Mouse (Mus musculus): ENCODE data around the gene Secisbp2l.
A peak's percentile ranks its signal among the peaks of the same experiment; 100 is the strongest.

Gene Secisbp2l

DNA sequence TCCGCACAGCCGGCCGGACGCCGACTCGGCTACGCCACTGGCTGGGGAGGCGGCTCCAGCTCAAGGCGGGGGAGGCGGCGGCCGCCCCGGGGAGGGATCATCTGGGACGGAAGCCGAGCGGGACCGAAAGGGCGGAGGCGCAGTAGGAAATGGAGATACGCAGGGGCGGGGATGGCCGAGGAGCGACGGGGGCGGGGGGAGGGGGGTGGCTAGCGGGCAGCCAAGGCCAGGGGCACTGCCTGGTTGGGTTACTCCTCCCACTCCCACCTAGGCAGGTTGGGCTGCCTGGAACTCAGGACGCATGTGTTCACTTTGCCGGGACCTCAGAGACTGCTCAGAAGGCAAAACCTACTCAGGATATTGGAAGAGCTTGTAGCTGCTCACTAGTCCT is at the start of gene Secisbp2l:
Secisbp2l (minus strand) TSS at position 152 of the 391 bp plus-strand sequence.
- peak; percentile 96 for DNase-seq

DNA sequence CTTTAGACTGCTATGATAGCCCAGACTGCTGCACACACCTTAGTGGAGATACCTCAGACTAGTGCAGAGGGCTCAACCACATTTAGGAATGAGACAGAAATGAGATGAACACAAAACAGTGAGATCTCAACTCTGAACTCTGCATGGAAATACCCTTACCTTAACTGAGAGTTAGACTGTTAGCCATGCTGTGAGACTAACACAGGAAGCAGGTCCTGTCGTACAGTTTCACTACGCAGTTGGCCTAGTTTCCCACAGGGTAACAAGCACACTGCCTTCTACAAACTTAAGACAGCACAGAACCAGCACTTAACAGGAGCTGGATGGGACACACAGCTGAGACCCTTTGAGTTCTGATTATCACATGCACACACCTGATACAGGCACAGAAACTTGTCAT is 47.3 kb upstream of the Secisbp2l start:
- DNase-seq: no peak

DNA sequence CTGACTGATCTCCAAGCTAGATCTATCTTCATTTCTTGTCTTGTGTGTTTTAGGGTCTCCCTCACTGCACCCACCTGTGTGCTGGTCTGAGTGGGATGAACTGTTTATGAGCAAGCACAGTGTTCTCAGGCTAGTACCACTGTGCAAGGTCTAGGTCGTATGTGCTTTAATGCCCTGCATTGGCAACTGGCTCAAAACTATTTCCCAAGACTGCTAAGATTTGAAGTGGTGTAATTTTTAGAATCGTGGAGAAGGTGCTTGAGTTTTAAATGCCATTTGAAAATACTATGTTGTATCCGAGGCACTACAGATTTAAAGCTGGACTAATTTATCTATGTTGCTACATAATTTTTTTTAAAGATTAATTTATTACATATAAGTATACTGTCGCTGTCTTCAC is 45.2 kb upstream of the Secisbp2l start:
- DNase-seq: no peak

GRCm38 (mm10) chr2:125826201-125826600 is 43.5 kb upstream of the Secisbp2l start:
- peak in 1 of 2 experiments; percentile 13 for DNase-seq

GRCm38 (mm10) chr2:125820397-125820796 is 37.7 kb upstream of the Secisbp2l start:
- DNase-seq: no peak

- no peak for DNase-seq
These were observed 31.4 kb upstream of the Secisbp2l start for GRCm38 (mm10) chr2:125813972-125814595.

DNA sequence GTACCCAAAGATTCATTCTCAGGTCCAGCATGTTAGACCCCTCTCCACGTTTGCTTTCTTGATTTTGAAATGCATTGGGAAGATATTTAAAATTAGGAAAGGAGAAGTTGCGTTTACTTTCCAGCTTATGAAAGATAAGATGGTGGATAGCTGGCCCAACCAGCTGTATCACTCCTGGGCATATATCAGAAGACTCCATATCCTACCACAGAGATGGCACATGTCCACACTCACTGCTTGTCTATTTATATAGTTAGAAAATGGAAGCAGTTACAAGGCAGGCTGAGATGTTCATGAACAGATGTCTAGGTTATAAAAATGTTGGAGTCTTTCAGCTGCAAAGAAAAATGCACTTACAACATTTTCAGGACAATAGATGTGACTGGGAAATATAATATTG is 28.7 kb upstream of the Secisbp2l start:
- no peak for DNase-seq

DNA sequence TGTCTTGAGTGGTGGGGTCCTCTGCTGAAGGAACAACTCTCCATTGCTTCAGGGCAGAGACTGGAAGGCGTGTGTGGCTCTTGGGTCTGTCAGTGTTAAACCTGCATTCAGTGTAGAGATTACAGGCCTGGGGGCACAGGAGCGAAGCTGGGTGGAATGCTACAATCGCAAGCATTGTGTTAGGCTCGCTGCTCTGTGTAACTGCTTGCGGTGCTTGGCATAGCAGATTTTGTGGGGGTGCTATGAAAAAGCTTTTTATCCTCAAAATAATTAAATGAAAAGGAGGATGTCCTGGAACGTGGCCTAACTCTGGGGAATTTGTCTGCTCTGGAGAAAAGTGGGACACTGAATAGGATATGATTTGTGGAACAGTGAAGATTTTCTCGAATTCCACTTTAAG is 26.9 kb upstream of the Secisbp2l start:
- no peak for DNase-seq

GRCm38 (mm10) chr2:125805826-125806225 is 23.2 kb upstream of the Secisbp2l start:
- no peak for DNase-seq

DNA sequence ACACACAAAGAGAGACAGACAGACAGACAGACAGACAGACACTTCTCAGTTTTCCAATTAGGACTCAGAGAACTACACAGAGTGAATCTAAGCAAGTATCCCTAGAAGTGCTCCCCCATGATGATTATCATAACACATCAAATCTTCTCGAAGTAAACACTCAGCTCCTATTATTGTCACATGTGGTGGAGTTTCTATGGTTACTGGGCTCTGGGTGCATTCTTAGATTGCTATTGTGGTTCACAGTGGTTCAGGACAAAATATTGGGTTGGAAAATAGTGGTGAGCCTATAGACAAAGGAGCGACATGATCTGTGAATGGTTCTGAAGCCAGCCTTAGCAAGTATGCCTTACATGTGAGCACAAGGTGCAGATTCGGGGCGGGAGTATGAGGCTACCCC is 19.3 kb upstream of the Secisbp2l start:
- DNase-seq: no peak

DNA sequence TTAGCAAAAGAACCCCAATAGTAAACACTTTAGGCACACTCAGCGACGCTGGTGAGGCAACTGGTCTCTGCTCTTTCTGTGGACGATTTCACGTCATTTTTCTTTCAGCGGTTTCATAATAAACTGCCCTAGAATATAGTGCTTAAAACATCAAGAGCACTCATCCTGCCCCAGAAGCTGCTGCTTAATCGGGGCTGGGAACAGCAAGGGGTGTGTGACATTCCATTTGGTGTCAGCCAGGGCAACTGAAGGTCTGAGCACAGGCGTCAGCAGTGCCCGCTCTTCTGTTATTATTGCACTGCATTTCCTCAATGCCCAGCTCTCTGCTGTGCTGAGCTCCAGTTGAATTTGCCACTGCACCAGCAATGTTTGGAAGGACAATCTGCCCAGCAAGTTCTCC is 18.4 kb upstream of the Secisbp2l start:
- peak; percentile 51 to 79 for DNase-seq

GRCm38 (mm10) chr2:125800428-125800827 is 17.8 kb upstream of the Secisbp2l start:
- DNase-seq: peak; percentile 35 to 48

GRCm38 (mm10) chr2:125797872-125798271 is 15.2 kb upstream of the Secisbp2l start:
- DNase-seq: no peak

DNA sequence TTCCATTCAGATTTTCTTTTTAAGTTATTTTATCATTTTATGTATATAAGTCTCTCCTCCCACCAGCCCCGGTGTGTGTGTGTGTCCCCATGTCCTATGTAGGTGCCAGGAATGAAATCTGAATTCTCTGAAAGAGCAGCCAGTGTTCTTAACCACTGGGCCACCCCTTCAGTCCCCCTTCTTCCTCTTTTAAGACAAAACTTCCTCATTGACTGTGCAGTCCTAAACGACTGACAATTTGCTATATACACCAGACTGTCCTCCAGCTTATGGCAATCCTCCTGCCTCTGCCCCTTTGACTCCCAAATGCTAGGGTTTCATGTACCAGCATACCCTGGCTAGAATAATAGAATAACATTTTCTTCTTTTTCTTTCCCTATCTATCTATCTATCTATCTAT is 12.4 kb upstream of the Secisbp2l start:
- no peak for DNase-seq

DNA sequence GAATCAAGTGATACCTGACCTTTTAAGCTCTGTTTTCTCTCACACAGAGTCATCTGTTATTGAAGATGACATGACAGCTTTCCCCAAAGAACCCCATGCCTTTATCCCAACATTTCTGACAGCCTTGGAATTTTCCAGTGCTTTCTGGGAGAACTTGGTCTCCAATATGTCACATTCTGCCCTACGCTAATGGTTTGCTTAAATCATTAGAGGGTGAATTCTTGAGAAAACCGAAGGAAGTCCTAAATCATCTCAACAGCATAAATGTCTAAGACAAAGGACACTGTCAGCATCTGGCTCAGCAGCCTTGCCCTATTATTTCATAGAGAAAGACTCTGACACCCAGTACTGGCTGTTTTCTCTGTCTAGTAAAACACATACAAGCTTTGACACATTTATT is 11.5 kb upstream of the Secisbp2l start:
- DNase-seq: no peak

DNA sequence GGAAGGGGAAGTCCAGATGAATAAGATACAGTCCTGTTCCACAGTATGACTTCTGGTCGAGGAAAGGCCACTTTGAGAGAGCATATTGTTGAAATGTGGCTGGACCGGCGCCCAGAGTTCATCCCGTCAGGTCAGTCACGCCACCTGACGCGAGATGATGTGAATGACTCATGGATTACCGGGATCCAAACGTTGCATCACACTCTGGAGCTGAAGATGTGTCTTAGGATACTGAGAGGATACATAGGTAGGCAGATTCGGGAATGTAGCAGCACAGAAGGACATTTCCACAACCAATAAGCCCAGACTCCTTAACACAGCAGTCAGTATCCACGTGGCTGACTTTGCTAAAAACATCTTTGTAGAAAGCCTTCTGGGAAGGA is 10.2 kb upstream of the Secisbp2l start:
- DNase-seq: peak; percentile 56 to 69

GRCm38 (mm10) chr2:125792144-125792878 is 9.6 kb upstream of the Secisbp2l start:
- peak; percentile 74 to 87 for DNase-seq

DNA sequence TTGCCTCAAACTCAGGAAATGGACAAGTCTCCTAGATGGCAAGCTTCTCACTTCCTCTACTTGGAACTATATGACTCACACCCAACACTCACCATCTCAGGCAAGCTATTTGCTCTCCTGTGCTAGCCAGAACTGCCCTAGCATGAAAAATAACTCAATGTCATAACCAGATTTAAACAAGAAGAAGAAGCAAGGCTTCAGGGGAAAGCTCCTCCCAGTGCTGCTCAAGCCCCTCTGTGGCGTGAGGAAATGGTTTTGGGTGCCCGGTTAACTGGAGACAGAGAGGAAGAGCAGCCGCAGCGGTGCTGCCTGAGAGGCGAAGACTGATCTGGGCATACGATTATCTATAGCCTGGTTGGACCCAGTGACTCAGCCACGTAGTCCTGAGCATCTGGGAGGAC is 8.8 kb upstream of the Secisbp2l start:
- peak in 1 of 2 experiments; percentile 25 for DNase-seq

- no peak for DNase-seq
These were observed 7.6 kb upstream of the Secisbp2l start for GRCm38 (mm10) chr2:125790242-125790641.

GRCm38 (mm10) chr2:125789265-125789664 is 6.6 kb upstream of the Secisbp2l start:
- DNase-seq: no peak

DNA sequence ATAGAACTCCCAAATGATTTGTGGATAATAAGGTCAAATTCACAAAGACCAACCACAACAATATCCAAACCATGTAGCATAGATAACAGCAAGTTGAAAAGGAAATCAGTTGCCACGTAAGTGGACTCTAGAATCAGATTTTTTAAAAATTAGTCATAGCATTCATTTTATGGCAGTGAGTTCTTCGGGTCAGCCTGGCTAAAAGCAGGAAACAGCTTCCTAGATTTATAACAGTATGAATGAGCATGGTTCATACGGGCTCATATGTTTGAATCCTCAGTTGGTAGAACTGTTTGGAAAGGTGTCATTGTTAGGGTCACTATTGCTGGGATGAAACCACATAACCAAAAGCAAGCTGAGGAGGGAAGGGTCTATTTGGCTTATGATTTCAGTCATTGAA is 6.1 kb upstream of the Secisbp2l start:
- DNase-seq: no peak

GRCm38 (mm10) chr2:125788351-125788750 is 5.7 kb upstream of the Secisbp2l start:
- no peak for DNase-seq

DNA sequence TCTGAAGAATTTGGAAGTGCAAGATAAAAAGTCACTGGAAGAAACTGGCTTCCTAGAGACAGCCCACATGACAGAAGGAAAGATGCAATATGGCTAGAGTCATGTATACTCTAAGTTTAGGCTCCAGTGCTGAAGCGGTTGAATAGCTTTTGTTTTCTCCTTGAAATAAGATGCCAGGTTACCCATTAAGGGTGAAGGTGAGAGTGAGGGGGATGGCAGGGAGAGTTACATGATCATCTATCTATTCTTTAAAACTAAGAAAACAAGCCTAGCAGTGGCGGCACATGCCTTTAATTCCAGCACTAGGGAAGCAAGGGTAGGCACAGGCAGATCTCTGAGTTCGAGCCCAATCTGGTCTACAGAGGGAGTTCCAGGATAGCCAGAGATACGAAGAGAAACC is 2.4 kb upstream of the Secisbp2l start:
- no peak for DNase-seq

DNA sequence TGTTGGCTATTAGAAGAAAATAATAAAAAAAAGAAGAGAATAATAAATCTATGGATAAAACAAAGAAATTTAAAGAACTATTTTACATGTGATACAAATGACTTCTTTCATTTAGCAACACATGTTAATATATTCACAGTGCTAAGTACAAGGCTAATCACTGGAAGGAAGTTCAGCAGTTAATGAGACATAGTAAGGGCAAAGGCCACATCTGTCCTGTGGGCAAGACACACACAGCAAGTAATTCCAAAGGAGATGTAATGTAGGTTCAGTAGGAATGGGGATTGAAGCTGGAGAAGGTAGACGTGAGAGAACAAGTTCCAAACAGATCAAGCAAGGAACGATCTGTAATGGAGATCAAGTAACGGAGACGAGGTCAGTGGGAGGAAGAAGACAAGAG is 1.7 kb upstream of the Secisbp2l start:
- no peak for DNase-seq

- no peak for DNase-seq
These were observed 1.2 kb upstream of the Secisbp2l start for GRCm38 (mm10) chr2:125783868-125784267.

Data from lung, postnatal 4 days (tissue).